Mouse (Mus musculus) liver, embryonic 11.5 days (tissue): ENCODE results near the gene Dis3l2. TPM values are rescaled to one million over a fixed set of nuclear protein-coding genes. Genes with fewer than 3 reads are reported as not detected.

Experiments
- ATAC-seq: fragments of 200-750 bp; cut with Nextera tagmentation; replicated peaks from 2 replicates; pipeline ENCODE4 v1.8.0; 2017; ENCODE audit warnings: moderate number of reproducible peaks, mild to moderate bottlenecking, moderate TSS enrichment, moderate library complexity; ENCODE audit not compliant: low FRiP score
- DNase-seq: peaks from one replicate; pipeline ENCODE4 v3.0.0-alpha.2; 2017; ENCODE audit warnings: low spot score
- H3K27ac ChIP-seq: fragments of 300-500 bp; sonication (generic); 2 replicates; pipeline ENCODE4 v1.5.1; 2014; ENCODE audit warnings: mild to moderate bottlenecking, low read depth, low read length, control low read depth
- H3K27me3 ChIP-seq: fragments of 300-500 bp; sonication (generic); replicated peaks from 2 replicates; pipeline ENCODE4 v1.6.1; 2014; ENCODE audit warnings: low read length, mixed read lengths; ENCODE audit not compliant: control insufficient read depth, insufficient read depth
- H3K36me3 ChIP-seq: fragments of 300-500 bp; sonication (generic); 2 replicates; pipeline ENCODE4 v1.6.1; 2014; ENCODE audit warnings: mild to moderate bottlenecking, low read length, moderate library complexity, mixed read lengths; ENCODE audit not compliant: control insufficient read depth, insufficient read depth
- H3K4me1 ChIP-seq: fragments of 300-500 bp; sonication (generic); replicated peaks from 2 replicates; pipeline ENCODE4 v1.6.1; 2014; ENCODE audit warnings: low read length, mixed read lengths; ENCODE audit not compliant: control insufficient read depth, insufficient read depth
- H3K4me2 ChIP-seq: fragments of 300-500 bp; sonication (generic); 2 replicates; pipeline ENCODE4 v1.6.1; 2014; ENCODE audit warnings: mild to moderate bottlenecking, control low read depth, moderate library complexity
- H3K4me3 ChIP-seq: fragments of 300-500 bp; sonication (generic); 2 replicates; pipeline ENCODE4 v1.5.1; 2014; ENCODE audit warnings: low read depth, low read length, control low read depth
- H3K9ac ChIP-seq: fragments of 300-500 bp; sonication (generic); 2 replicates; pipeline ENCODE4 v1.6.1; 2014; ENCODE audit warnings: low read depth, low read length, control low read depth
- H3K9me3 ChIP-seq: fragments of 300-500 bp; sonication (generic); 2 replicates; pipeline ENCODE4 v1.6.1; 2016; ENCODE audit warnings: low read length, inconsistent platforms, mixed read lengths; ENCODE audit not compliant: control insufficient read depth
- WGBS: fragments of 180-500 bp; shearing (Covaris S2); extraction: QIAGEN DNeasy Blood & Tissue Kit; methylation state at CpG from one replicate; pipeline ENCODE4 v1.1.7; 2014; 5-methylcytosine and 5-hydroxymethylcytosine counted together
- polyA plus RNA-seq: library from polyadenylated mRNA; unstranded; fragments of >200 nt; fragmentation: Nextera tagmentation; extraction: Ambion mirVana; gene quantifications from 2 replicates; pipeline ENCODE4 v1.2.1, GENCODE M21; 2014

The Dis3l2 gene
- polyA plus RNA-seq, 1 experiment from 2014 or later, result 20.2 TPM

- WGBS, result 82% methylated on average over 10 of the region's 10 CpGs
These were observed 24.9 kb upstream of the Dis3l2 start for GRCm38 (mm10) chr1:86678667-86679066.

GRCm38 (mm10) chr1:86687236-86687635 lies 16.4 kb upstream of the Dis3l2 start:
- H3K4me2 ChIP-seq, result no peak overlapping the region
- ATAC-seq (no peak), DNase-seq (no peak)
- H3K4me1 ChIP-seq, result no peaks in the 10 kb centered on the region
- H3K27me3 ChIP-seq, result no peaks in the 10 kb centered on the region
- H3K36me3 ChIP-seq, result no peaks in the 10 kb centered on the region
- no peak overlapping the region for H3K4me3 ChIP-seq
- H3K9ac ChIP-seq, result no peak overlapping the region
- H3K9me3 ChIP-seq, result no peaks in the 10 kb centered on the region
- no peak overlapping the region for H3K27ac ChIP-seq
- 73% methylated on average over 4 of the region's 4 CpGs for WGBS

More at GRCm38 (mm10) chr1:86678667-86679066, 24.9 kb upstream of the Dis3l2 start:
- DNase-seq, result no peak
- peaks cover 3% of the 10 kb centered on the region; the same call in 1 of the 2 replicates for H3K27me3 ChIP-seq
- H3K9ac ChIP-seq, result no peak overlapping the region
- no peak for ATAC-seq
- H3K4me3 ChIP-seq, result no peak overlapping the region
- no peak overlapping the region for H3K4me2 ChIP-seq
- H3K4me1 ChIP-seq, result no peaks in the 10 kb centered on the region
- no peaks in the 10 kb centered on the region for H3K36me3 ChIP-seq
- H3K9me3 ChIP-seq, result no peaks in the 10 kb centered on the region
- no peak overlapping the region for H3K27ac ChIP-seq

- ATAC-seq (no peak), DNase-seq (no peak)
- no peak overlapping the region for H3K27ac ChIP-seq
- no peaks in the 10 kb centered on the region for H3K36me3 ChIP-seq
- no peaks in the 10 kb centered on the region for H3K9me3 ChIP-seq
- no peaks in the 10 kb centered on the region for H3K4me1 ChIP-seq
- no peak overlapping the region for H3K9ac ChIP-seq
- H3K4me3 ChIP-seq, result no peak overlapping the region
- no peak overlapping the region for H3K4me2 ChIP-seq
- 71% methylated on average over 5 of the region's 5 CpGs for WGBS
- H3K27me3 ChIP-seq, result no peaks in the 10 kb centered on the region
These were observed 12.6 kb upstream of the Dis3l2 start for GRCm38 (mm10) chr1:86691027-86691426.

GRCm38 (mm10) chr1:86696948-86697347 lies 6.7 kb upstream of the Dis3l2 start:
- Histone ChIP-seq H3K4me1 (peaks cover 7% of the 10 kb centered on the region), H3K36me3 (no peaks in the 10 kb centered on the region), H3K27ac (no peak overlapping the region), H3K9me3 (no peaks in the 10 kb centered on the region), H3K4me2 (no peak overlapping the region), H3K9ac (no peak overlapping the region), H3K4me3 (no peak overlapping the region), H3K27me3 (no peaks in the 10 kb centered on the region)
- ATAC-seq (no peak), DNase-seq (no peak)
- 37% methylated on average over 7 of the region's 7 CpGs for WGBS

- no peak for DNase-seq
- no peaks in the 10 kb centered on the region for H3K27me3 ChIP-seq
- H3K9me3 ChIP-seq, result no peaks in the 10 kb centered on the region
- WGBS, result 41% methylated on average over 2 of the region's 2 CpGs
- H3K4me1 ChIP-seq, result peaks cover 11% of the 10 kb centered on the region
- no peak overlapping the region for H3K4me3 ChIP-seq
- no peak overlapping the region for H3K27ac ChIP-seq
- ATAC-seq, result no peak
- no peak overlapping the region for H3K9ac ChIP-seq
- H3K4me2 ChIP-seq, result no peak overlapping the region
- H3K36me3 ChIP-seq, result no peaks in the 10 kb centered on the region
These were observed 4.9 kb upstream of the Dis3l2 start for GRCm38 (mm10) chr1:86698721-86699120.

- ATAC-seq (no peak), DNase-seq (no peak)
- H3K27ac ChIP-seq, result no peak overlapping the region
- 70% methylated on average over 11 of the region's 11 CpGs for whole genome bisulfite sequencing
- H3K9ac ChIP-seq, result no peak overlapping the region
- peaks cover 11% of the 10 kb centered on the region for H3K4me1 ChIP-seq
- H3K4me2 ChIP-seq, result no peak overlapping the region
- H3K4me3 ChIP-seq, result no peak overlapping the region
- no peaks in the 10 kb centered on the region for H3K27me3 ChIP-seq
- no peaks in the 10 kb centered on the region for H3K36me3 ChIP-seq
- no peaks in the 10 kb centered on the region for H3K9me3 ChIP-seq
These were observed 4.1 kb upstream of the Dis3l2 start for GRCm38 (mm10) chr1:86699346-86700136.

GRCm38 (mm10) chr1:86700367-86700766 lies 3.2 kb upstream of the Dis3l2 start:
- Histone ChIP-seq H3K4me1 (peaks cover 16% of the 10 kb centered on the region), H3K9ac (no peak overlapping the region), H3K9me3 (no peaks in the 10 kb centered on the region), H3K27ac (no peak overlapping the region), H3K27me3 (no peaks in the 10 kb centered on the region), H3K36me3 (no peaks in the 10 kb centered on the region), H3K4me2 (no peak overlapping the region), H3K4me3 (no peak overlapping the region)
- ATAC-seq, result peak; percentile 41; the same call in 1 of the 2 replicates
- no peak for DNase-seq
- 33% methylated on average over 7 of the region's 7 CpGs for WGBS

GRCm38 (mm10) chr1:86703965-86704326 lies 338 bp downstream of the Dis3l2 start:
- H3K9ac ChIP-seq, result peak overlapping the region; percentile 92
- peaks cover 17% of the 10 kb centered on the region for H3K4me1 ChIP-seq
- H3K27ac ChIP-seq, result peak overlapping the region; percentile 86
- H3K36me3 ChIP-seq, result no peaks in the 10 kb centered on the region
- 1% methylated on average over 27 of the region's 27 CpGs for WGBS
- peak; percentile 53 for ATAC-seq
- H3K4me2 ChIP-seq, result peak overlapping the region; percentile 80
- no peak for DNase-seq
- peak overlapping the region; percentile 94 for H3K4me3 ChIP-seq
- no peaks in the 10 kb centered on the region for H3K9me3 ChIP-seq
- no peaks in the 10 kb centered on the region for H3K27me3 ChIP-seq

GRCm38 (mm10) chr1:86705461-86705860 lies 1.9 kb downstream of the Dis3l2 start:
- Histone ChIP-seq H3K9me3 (no peaks in the 10 kb centered on the region), H3K27me3 (no peaks in the 10 kb centered on the region), H3K4me2 (no peak overlapping the region), H3K27ac (no peak overlapping the region), H3K4me1 (peaks cover 13% of the 10 kb centered on the region), H3K9ac (no peak overlapping the region), H3K4me3 (no peak overlapping the region), H3K36me3 (no peaks in the 10 kb centered on the region)
- DNase-seq, result no peak
- 78% methylated on average over 3 of the region's 3 CpGs for WGBS
- ATAC-seq, result no peak
